Mouse (Mus musculus): ENCODE data around the gene Pth2.
A peak's percentile ranks its signal among the peaks of the same experiment; 100 is the strongest.
"Not testable (repeated sequence)": the region's sequence is repeated elsewhere in the genome, so short reads cannot be mapped to it uniquely, and the experiment has no call there.

The Pth2 gene

GRCm38 (mm10) chr7:45173772-45174171 is 7.0 kb upstream of the Pth2 start:
- DNase-seq (ENCODE audit: low read depth, low spot score), result not testable (repeated sequence)

- DNase-seq (ENCODE audit: low read depth, low spot score), result no peak
Measured at GRCm38 (mm10) chr7:45174567-45175280, 6.1 kb upstream of the Pth2 start.

DNA sequence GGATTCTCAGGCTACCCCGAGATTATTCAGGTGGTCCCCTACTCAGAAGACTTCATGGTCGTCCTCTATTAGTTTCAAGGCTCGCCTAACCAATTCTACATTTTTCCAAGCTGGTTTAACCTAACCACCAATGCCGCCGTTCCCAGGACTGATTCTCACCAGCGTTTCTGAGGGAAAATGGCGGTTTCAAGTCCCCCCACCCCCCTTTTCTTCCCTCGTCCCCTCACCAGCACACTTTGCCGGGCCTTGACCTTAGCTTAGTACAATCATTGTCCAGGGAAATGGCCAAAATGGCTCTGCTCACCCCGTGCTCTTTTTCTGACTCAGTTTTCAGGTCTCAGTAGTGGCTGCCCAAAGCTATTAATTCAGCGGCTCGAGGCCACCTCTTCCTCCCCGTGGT is 5.4 kb upstream of the Pth2 start:
- DNase-seq (ENCODE audit: low read depth, low spot score), result no peak

DNA sequence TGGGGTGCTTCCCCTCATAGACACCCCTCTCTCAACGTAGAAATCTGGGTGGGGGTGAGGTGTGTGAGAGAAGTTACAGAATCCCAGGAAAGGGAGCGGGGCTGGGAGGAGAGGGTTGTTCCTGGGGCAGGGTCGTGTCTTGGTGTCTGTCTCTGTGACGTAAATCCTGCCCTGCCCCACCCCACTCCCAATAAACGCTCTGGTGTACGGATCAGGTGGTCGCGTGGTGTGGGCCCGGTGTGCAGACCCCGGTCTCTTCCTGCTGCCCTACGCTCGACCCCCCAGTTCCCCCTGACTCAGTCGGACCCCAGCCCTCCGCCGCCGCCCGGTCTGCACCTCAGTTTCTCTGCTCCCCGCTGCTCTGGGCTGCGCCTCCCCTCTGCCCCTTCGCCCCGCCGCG is 4.9 kb upstream of the Pth2 start:
- DNase-seq (ENCODE audit: low read depth, low spot score), result no peak

GRCm38 (mm10) chr7:45176356-45176755 is 4.4 kb upstream of the Pth2 start:
- no peak for DNase-seq (ENCODE audit: low read depth, low spot score)

GRCm38 (mm10) chr7:45178550-45178949 is 2.2 kb upstream of the Pth2 start:
- DNase-seq (ENCODE audit: low read depth, low spot score), result no peak

DNA sequence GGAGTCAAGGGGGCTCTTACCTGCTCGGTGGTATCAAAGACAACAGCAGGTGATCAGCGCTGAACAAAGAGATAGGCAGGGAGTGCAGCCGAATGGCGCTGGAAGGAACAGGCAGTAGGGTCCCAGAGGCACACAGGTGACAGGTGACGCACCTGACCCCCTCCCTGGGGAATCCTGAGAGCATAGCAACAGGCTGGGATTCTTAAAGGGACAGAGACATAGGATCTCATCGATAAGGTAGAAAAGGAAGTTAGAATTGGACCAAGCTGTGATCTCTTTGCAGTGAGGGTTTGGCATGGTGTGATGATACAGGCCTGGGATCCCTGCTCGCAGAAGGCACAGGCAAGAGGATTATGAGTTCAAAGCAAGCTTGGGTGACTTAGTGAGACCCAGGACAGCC is 1.3 kb upstream of the Pth2 start, which contains the start of gene Gfy:
Gene Gfy, minus strand, starts transcription at position 101 of the 400 bp plus-strand sequence.
- no peak for DNase-seq (ENCODE audit: low read depth, low spot score)

DNA sequence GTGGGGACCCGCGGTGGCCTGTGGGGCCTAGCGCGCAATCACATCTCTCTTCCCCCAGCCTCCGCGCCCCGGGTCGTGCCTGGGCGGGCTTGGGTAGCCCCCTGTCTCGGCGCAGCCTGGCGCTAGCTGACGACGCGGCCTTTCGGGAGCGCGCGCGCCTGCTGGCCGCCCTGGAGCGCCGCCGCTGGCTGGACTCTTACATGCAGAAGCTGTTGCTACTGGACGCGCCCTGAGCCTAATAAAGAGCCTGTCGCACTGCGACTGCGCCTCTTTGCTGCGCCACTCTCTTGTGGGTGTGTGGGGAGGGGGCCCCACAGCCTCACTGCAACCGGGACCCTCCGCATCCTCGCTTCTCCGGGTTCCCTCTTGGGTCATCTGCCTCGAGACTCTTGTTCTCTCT is 745 bp downstream of the Pth2 start:
- DNase-seq (ENCODE audit: low read depth, low spot score), result no peak

DNA sequence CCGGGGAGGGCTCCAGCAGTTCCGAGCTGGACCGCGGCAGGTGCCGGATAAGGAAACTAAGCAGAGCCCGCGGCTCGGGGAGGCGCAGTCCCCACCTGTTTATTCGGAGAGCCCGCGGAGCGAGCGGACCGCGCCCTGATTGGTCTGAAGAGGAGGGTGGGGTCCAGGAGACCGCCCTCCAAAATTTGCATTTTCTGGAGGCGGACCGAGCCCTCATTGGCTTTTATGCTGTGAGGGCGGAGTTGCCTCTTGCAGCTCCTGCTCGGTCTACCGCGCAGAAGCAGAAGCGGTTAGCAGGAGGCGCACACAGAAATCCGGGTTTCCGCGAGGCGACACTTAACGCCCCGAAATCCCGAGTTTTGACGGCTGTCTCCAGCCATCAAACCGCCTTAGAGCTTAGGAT is 1.4 kb downstream of the Pth2 start:
- peak; percentile 88 for DNase-seq (ENCODE audit: low read depth, low spot score)

- no peak for DNase-seq (ENCODE audit: low read depth, low spot score)
Measured at GRCm38 (mm10) chr7:45182606-45183005, 1.8 kb downstream of the Pth2 start.

- no peak for DNase-seq (ENCODE audit: low read depth, low spot score)
Measured at GRCm38 (mm10) chr7:45183672-45184071, 2.9 kb downstream of the Pth2 start.

GRCm38 (mm10) chr7:45185921-45186320 is 5.1 kb downstream of the Pth2 start:
- DNase-seq (ENCODE audit: low read depth, low spot score), result no peak

DNA sequence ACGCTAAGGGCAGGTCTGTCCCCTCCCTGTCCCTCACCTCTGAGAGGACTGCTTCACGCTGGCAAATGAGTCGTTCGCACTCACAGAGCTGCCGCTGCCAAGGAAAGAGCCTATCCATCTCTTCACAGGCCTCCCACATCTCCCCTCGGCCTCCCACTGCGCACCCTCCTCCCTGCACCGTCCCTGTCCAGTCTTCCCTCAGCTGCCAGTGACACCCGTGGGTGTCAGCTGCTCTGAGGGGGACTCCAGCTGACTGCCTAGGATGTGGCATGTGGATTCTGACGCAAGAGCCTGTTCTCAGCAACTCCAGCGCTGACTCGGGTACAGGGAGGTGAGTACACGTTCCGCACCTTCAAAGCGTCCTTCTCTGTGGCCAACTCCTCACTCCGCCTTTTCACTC is 8.8 kb downstream of the Pth2 start:
- DNase-seq (ENCODE audit: low read depth, low spot score), result no peak

- DNase-seq (ENCODE audit: low read depth, low spot score), result no peak
Measured at GRCm38 (mm10) chr7:45190186-45190585, 9.4 kb downstream of the Pth2 start.

- no peak for DNase-seq (ENCODE audit: low read depth, low spot score)
Measured at GRCm38 (mm10) chr7:45191161-45191560, 10.4 kb downstream of the Pth2 start.

- DNase-seq (ENCODE audit: low read depth, low spot score), result no peak
Measured at GRCm38 (mm10) chr7:45191803-45192363, 11.1 kb downstream of the Pth2 start.

- DNase-seq (ENCODE audit: low read depth, low spot score), result no peak
Measured at GRCm38 (mm10) chr7:45192585-45193310, 12.0 kb downstream of the Pth2 start.

- DNase-seq (ENCODE audit: low read depth, low spot score), result no peak
Measured at GRCm38 (mm10) chr7:45193406-45193805, 12.6 kb downstream of the Pth2 start.

- no peak for DNase-seq (ENCODE audit: low read depth, low spot score)
Measured at GRCm38 (mm10) chr7:45193871-45194785, 13.3 kb downstream of the Pth2 start.

DNA sequence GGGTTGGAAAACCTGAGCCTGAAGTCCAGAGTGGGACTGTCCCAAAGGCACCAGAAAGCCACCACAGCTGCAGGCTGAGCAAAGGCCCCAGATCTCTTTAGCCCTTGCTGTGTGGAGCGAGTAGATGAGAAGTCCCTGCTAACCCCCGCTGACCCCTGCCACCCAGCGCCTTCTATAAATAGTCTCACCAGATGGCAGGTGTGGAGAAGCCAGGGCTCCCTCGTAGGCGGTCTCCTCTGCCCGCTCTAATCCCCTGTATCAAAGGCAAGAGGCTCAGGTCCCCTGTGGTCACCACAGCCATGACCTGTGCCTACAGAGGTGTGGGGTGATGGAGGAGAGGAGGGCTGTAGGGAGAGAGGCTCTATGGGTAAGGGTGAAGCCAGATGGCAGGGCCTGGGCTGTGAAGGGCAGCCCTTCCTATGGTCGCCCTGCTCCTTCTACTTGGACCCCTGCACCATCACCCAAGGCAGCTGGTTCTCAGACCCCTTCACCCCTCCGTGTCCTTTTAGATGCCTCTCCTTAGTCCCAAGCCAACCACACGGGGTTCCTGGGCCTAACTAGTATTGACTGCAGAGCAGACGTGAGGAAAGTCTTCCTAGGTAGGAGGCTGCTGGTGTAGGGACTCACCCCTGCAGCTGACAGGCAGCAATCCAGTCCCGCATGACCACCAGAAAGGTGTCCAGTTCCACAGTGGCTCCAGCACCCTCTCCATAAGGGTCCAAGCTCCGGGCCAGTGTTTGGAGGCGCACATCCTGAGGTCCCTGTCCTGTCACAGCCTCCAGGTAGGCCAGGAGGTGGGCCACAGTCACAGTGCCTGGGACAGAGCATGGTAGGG is 14.8 kb downstream of the Pth2 start:
- DNase-seq (ENCODE audit: low read depth, low spot score), result no peak

GRCm38 (mm10) chr7:45196176-45196535 is 15.4 kb downstream of the Pth2 start:
- DNase-seq (ENCODE audit: low read depth, low spot score), result no peak
